Mouse (Mus musculus) neural tube, embryonic 15.5 days (tissue): Measurements from ENCODE around the gene Egf. TPM values are rescaled to one million over a fixed set of nuclear protein-coding genes. Genes with fewer than 3 reads are reported as not detected.

Experiments used
- ATAC-seq: fragments of 200-750 bp; cut with Nextera tagmentation; 2 replicates; pipeline ENCODE4 v1.8.0; 2017; ENCODE audit warnings: mild to moderate bottlenecking, moderate TSS enrichment, moderate library complexity; ENCODE audit not compliant: low FRiP score
- H3K27ac ChIP-seq: fragments of 300-500 bp; sonication (generic); replicated peaks from 2 replicates; pipeline ENCODE4 v1.5.1; 2015; ENCODE audit warnings: mild to moderate bottlenecking, inconsistent platforms
- H3K27me3 ChIP-seq: fragments of 300-500 bp; sonication (generic); replicated peaks from 2 replicates; pipeline ENCODE4 v1.6.1; 2015; ENCODE audit warnings: inconsistent platforms
- H3K36me3 ChIP-seq: fragments of 300-500 bp; sonication (generic); 2 replicates; pipeline ENCODE4 v1.6.1; 2015; ENCODE audit warnings: inconsistent platforms
- H3K4me1 ChIP-seq: fragments of 300-500 bp; sonication (generic); 2 replicates; pipeline ENCODE4 v1.6.1; 2015; ENCODE audit warnings: inconsistent platforms
- H3K4me2 ChIP-seq: fragments of 300-500 bp; sonication (generic); 2 replicates; pipeline ENCODE4 v1.6.1; 2015; ENCODE audit warnings: inconsistent platforms, mild to moderate bottlenecking, moderate library complexity
- H3K4me3 ChIP-seq: fragments of 300-500 bp; sonication (generic); replicated peaks from 2 replicates; pipeline ENCODE4 v1.5.1; 2015; ENCODE audit warnings: mild to moderate bottlenecking, inconsistent platforms
- H3K9ac ChIP-seq: fragments of 300-500 bp; sonication (generic); replicated peaks from 2 replicates; pipeline ENCODE4 v1.6.1; 2015; ENCODE audit warnings: mild to moderate bottlenecking, inconsistent platforms
- H3K9me3 ChIP-seq: fragments of 300-500 bp; sonication (generic); replicated peaks from 2 replicates; pipeline ENCODE4 v1.6.1; 2016; ENCODE audit warnings: inconsistent platforms
- WGBS: fragments of 180-500 bp; shearing (Covaris S2); methylation state at CpG from one replicate; pipeline ENCODE4 v1.1.7; 2015; ENCODE audit warnings: mixed read lengths; 5-methylcytosine and 5-hydroxymethylcytosine counted together
- polyA plus RNA-seq: library from polyadenylated mRNA; unstranded; fragments of >200 nt; fragmentation: Nextera tagmentation; extraction: Ambion mirVana; gene quantifications from 2 replicates; pipeline ENCODE4 v1.2.1, GENCODE M21; 2015

Gene Egf
- polyA plus RNA-seq, 1 experiment from 2014 or later = 1.6 TPM

DNA sequence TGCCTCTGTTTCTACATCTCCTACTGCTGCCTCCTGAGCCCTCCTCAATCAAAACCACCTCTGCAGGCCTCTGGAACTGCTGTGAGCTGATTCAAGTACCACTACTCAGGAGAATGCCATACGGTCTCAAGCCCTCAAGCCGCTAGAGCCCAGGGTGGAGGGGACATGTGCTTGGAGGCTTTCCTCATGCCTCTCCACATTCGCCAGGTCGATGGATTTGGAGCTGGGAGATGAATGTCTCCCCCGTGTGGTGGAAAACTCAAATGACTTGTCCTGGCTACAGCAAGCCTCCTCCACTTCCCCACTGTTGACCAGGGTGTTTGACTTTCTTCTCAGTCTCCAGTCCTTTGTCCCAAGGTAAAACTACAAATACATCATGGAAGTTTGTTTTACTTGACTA lies 47.0 kb downstream of the Egf start:
- no peak overlapping the region for H3K27ac ChIP-seq
- WGBS = 32% methylated on average over 5 of the region's 5 CpGs
- H3K9ac ChIP-seq = no peak overlapping the region
- 0 out of 2 replicates have a peak, but pooled peaks cover under 1% of the 10 kb centered on the region for H3K36me3 ChIP-seq
- H3K4me2 ChIP-seq = no peak overlapping the region
- ATAC-seq = no peak
- H3K4me1 ChIP-seq = no peaks in the 10 kb centered on the region
- H3K9me3 ChIP-seq = no peaks in the 10 kb centered on the region
- no peaks in the 10 kb centered on the region for H3K27me3 ChIP-seq
- H3K4me3 ChIP-seq = no peak overlapping the region

DNA sequence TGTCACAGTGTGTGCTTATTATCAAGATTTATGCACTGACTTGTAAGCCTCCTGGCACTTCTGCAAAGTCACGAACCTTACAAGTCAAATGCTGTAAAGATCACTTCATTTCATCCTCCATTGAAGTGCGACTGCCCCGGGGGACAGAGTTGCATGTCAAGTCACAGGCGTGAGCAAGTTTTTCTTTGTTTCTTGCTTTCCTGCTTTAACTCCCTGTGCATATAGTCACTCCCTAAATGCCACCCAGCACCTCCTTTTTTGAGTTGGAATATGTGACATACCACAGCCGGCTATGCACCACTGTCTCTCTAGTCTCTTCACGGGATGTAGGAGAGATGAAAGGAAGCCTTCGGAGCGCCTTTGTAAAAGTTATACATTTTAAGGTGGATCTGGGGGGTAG lies 56.2 kb downstream of the Egf start:
- H3K9me3 ChIP-seq = no peaks in the 10 kb centered on the region
- no peak overlapping the region for H3K27ac ChIP-seq
- WGBS = 81% methylated on average over 8 of the region's 8 CpGs
- H3K36me3 ChIP-seq = 0 out of 2 replicates have a peak, but pooled peaks cover 3% of the 10 kb centered on the region
- H3K9ac ChIP-seq = no peak overlapping the region
- H3K4me3 ChIP-seq = no peak overlapping the region
- H3K4me2 ChIP-seq = no peak overlapping the region
- no peaks in the 10 kb centered on the region for H3K27me3 ChIP-seq
- no peak for ATAC-seq
- no peaks in the 10 kb centered on the region for H3K4me1 ChIP-seq

DNA sequence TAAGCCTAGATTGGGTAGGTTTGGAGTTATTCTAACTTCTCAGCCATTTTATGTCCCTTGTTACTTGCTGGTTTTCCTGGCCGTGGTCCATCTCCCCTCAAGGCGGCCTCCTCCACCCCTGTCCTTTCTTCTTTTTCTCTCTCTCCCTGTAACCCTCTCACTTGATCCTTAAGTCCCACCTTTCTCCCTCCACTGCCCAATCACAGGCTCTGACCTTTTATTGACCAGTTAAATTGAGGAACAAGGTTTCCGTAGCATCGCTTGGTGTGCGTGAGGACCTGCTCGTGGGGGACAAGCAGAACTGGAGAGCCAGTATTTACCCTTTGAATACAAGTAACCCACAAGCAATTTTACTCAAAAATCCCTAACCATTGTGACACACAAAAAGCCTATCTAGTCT lies 56.8 kb downstream of the Egf start:
- H3K27ac ChIP-seq = no peak overlapping the region
- H3K4me2 ChIP-seq = no peak overlapping the region
- H3K36me3 ChIP-seq = 0 out of 2 replicates have a peak, but pooled peaks cover 3% of the 10 kb centered on the region
- H3K27me3 ChIP-seq = no peaks in the 10 kb centered on the region
- no peaks in the 10 kb centered on the region for H3K4me1 ChIP-seq
- H3K9ac ChIP-seq = no peak overlapping the region
- H3K9me3 ChIP-seq = no peaks in the 10 kb centered on the region
- no peak for ATAC-seq
- 78% methylated on average over 6 of the region's 6 CpGs for WGBS
- H3K4me3 ChIP-seq = no peak overlapping the region

DNA sequence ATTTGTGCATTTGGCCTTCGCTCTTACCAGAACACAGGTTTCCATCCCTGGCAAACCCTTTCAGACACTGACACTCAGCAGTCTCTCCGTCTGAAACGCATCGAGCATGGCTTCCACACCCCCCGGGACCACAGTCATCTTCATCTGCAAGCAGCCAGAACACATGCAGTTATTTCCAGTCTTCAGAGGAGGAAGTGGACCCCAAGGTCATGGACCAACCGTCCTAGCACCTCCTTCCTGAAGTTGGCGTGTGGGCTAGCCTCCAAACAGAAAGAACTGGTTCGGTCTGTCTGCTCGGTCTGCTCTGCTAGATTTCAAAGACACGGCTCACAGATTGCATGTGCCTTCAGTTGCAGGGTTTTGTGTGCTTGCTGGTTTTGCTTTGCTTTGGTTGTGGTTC lies 57.4 kb downstream of the Egf start:
- Histone ChIP-seq H3K9ac (no peak overlapping the region), H3K27ac (no peak overlapping the region), H3K9me3 (no peaks in the 10 kb centered on the region), H3K4me3 (no peak overlapping the region), H3K4me2 (no peak overlapping the region), H3K4me1 (no peaks in the 10 kb centered on the region), H3K36me3 (no peaks in the 10 kb centered on the region), H3K27me3 (no peaks in the 10 kb centered on the region)
- 86% methylated on average over 10 of the region's 10 CpGs for WGBS
- ATAC-seq = no peak

DNA sequence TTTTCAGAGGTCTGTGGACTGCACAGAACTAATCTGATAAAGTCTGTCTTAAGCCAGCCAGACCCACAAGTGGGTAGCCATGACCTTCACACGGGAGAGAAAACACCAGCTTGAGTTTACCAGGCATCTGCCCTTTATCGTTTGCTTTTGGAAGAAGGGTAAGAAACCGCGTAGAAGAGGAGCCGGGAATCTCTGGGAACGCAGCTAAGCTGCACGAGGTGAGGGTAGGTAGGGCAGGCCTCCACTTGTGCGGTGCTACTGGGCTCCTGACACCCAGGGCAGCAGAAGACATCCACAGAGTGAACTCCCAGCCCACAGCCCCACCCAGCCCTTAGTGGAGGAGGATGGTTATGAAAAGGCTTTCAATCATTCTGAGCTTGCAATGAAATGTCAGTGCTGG lies 59.2 kb downstream of the Egf start:
- Histone ChIP-seq H3K27me3 (no peaks in the 10 kb centered on the region), H3K4me3 (no peak overlapping the region), H3K27ac (no peak overlapping the region), H3K9ac (no peak overlapping the region), H3K4me1 (no peaks in the 10 kb centered on the region), H3K4me2 (no peak overlapping the region), H3K9me3 (no peaks in the 10 kb centered on the region), H3K36me3 (no peaks in the 10 kb centered on the region)
- ATAC-seq = no peak
- 91% methylated on average over 8 of the region's 8 CpGs for WGBS

DNA sequence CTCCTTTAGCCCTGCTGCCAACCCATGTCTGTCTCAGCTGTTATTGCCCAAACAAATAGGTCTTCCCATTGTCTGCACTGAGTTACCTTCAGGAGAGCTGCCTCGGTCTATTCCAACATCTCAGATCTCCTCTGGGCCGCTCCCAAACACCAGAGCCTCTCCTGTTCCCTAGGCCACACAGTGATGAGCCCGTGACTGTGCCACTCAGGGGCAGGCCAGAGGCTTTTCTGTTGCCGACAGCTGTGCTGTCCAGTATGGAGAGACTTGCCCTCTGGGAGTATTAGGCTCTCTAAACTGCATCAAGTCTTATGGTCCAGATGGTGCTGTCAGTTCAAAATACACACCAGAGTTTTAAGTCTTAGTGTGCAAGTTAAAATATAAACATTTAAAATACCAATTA lies 61.5 kb downstream of the Egf start:
- Histone ChIP-seq H3K9me3 (no peaks in the 10 kb centered on the region), H3K27me3 (no peaks in the 10 kb centered on the region), H3K4me1 (no peaks in the 10 kb centered on the region), H3K27ac (no peak overlapping the region), H3K36me3 (no peaks in the 10 kb centered on the region), H3K9ac (no peak overlapping the region), H3K4me2 (no peak overlapping the region), H3K4me3 (no peak overlapping the region)
- ATAC-seq = no peak
- 69% methylated on average over 4 of the region's 4 CpGs for WGBS

DNA sequence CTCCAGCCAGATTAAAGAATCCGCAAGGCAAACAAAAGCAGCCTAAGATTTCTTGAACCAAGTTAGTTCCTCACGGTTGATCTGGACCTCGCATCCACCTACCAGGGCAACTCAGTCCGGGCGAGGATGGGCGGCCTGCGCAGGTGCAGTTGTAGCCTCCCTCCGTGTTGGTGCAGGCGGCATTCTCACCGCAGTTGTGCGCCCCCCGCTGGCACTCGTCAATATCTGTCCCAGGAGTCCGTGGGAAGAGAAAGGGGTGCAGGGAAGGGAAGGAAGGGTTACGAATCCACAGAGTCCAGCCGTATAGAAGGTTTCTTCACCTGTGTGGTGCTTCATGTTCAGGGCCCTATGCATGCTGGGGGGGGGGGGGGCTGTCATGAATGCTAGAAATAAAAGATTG lies 62.3 kb downstream of the Egf start:
- Histone ChIP-seq H3K4me3 (no peak overlapping the region), H3K9me3 (no peaks in the 10 kb centered on the region), H3K4me1 (no peaks in the 10 kb centered on the region), H3K27ac (no peak overlapping the region), H3K9ac (no peak overlapping the region), H3K4me2 (no peak overlapping the region), H3K36me3 (no peaks in the 10 kb centered on the region), H3K27me3 (no peaks in the 10 kb centered on the region)
- 59% methylated on average over 16 of the region's 16 CpGs for WGBS
- ATAC-seq = no peak

DNA sequence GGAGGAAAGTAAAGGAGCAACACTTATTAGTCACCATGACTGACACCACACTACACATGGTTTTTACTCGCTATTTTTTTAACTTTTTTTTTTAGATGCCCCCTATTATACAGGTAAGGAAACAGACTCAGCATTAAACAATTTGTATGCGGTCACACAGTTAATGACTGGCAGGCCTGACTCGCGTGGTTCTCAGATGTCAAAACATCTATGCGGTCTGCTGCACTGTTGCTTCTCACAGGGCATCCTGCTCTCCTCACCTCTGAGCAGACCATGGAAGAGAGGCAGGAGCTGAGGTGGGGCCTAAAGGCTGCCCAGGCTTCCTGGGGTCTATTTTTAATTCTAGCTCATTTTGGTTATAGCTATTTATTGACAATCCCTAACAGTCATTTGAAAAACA lies 67.7 kb downstream of the Egf start:
- ATAC-seq = no peak
- no peak overlapping the region for H3K4me3 ChIP-seq
- H3K36me3 ChIP-seq = no peaks in the 10 kb centered on the region
- no peak overlapping the region for H3K27ac ChIP-seq
- H3K4me1 ChIP-seq = 0 out of 2 replicates have a peak, but pooled peaks cover 3% of the 10 kb centered on the region
- no peak overlapping the region for H3K4me2 ChIP-seq
- 73% methylated on average over 5 of the region's 5 CpGs for WGBS
- H3K9me3 ChIP-seq = no peaks in the 10 kb centered on the region
- no peaks in the 10 kb centered on the region for H3K27me3 ChIP-seq
- no peak overlapping the region for H3K9ac ChIP-seq

DNA sequence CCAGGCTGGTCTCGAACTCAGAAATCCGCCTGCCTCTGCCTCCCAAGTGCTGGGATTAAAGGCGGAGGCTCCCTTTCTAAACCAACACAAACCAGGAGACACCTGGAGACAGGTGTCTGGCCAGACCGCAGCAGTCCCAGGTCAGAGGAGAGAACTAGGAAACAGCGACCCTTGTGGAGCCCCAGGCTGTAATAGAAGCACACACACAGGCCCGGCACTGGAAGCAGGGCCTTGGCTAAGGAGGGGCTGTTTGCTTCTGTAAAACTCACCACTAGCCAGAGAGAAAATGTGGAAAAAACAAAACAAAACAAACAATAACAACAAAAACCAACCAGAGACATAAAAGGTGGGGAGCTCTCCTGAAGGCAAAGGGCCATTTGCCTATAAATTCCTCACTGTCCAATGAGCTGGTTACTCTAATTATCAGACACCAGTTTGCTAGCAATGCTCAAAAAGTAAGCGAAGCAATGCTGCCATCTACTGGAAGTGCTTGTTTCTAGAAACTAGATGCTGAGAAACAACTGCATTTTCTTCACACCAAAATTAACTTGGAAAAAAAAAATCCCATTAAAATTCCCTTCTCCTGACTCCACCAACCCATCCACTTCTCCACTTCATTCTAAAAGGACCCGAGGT lies 68.3 kb downstream of the Egf start:
- ATAC-seq = peak; percentile 75; the same call in 1 of the 2 replicates
- Histone ChIP-seq H3K4me1 (0 out of 2 replicates have a peak, but pooled peaks cover 3% of the 10 kb centered on the region), H3K9ac (no peak overlapping the region), H3K9me3 (no peaks in the 10 kb centered on the region), H3K4me3 (no peak overlapping the region), H3K4me2 (no peak overlapping the region), H3K27ac (no peak overlapping the region), H3K27me3 (no peaks in the 10 kb centered on the region), H3K36me3 (no peaks in the 10 kb centered on the region)
- 50% methylated on average over 8 of the region's 8 CpGs for WGBS

DNA sequence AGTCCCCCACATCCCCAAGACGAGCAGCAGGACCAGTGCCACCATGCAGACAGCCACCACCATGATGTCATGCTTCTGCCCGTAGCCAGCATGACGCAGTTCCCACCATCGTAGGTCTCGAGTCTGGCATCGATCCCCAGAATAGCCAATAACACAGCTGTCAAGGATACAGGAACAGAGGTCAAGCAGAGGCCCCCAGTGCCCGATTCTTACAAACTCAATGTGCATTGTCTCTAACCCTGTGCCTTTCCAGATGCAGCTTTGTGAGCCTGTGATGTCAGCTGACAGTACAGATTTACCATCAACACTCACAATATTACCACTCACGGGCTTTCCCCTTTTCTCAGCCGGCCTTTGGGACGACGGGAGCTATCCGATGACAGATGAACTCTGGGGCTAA lies 68.9 kb downstream of the Egf start:
- Histone ChIP-seq H3K36me3 (no peaks in the 10 kb centered on the region), H3K9ac (no peak overlapping the region), H3K27ac (no peak overlapping the region), H3K27me3 (no peaks in the 10 kb centered on the region), H3K9me3 (no peaks in the 10 kb centered on the region), H3K4me1 (0 out of 2 replicates have a peak, but pooled peaks cover 3% of the 10 kb centered on the region), H3K4me2 (no peak overlapping the region), H3K4me3 (no peak overlapping the region)
- no peak for ATAC-seq
- WGBS = 81% methylated on average over 12 of the region's 12 CpGs

DNA sequence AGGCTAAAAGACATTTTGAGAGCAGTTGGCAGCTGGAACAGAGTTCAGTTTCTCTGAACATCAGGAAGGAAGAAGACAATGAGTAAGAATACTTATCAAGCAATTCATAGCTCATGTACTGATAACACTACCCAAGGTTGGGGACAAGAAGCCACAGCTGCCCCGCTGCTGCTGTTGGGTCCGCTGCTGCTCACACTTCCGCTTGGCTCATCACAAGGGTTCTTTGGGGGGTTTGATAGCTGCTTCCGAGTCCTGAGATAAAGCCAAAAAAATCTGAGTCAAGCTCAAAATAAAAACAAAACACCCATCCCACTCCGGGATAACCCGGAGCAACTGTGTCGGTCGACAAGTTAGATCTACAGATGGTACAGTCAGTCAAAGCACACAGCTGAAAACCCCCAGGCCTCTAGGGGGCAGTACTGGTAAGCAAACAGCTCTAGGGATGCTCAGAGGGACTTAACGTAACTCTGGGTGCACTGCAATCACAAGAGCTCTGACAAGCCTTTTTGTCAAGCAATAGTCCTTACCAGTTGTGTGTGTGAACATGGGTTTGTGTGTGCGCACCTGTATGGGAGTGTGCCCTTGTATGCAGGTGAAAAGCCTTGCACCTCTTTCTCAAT lies 71.9 kb downstream of the Egf start:
- 92% methylated on average over 10 of the region's 10 CpGs for WGBS
- ATAC-seq = no peak

DNA sequence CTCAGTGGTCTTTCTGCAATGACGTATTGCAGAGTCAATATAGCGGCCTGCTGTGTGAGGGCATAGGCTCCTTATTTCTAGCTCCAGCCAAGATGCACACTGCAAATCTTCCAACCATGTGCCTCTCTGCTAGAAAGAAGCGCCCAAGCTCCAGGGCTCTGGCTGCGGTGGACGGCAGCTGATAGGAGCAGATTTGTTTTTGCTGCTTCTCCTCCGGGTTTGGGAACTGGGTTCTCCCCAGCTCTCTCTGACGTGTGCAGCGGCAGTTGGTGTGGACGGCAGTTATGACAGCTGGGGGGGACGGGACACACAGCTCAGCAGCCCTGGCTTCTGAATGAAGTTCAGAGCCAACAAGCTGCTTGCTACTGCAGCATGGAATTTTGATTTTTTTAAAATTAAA lies 72.7 kb downstream of the Egf start:
- H3K4me1 ChIP-seq = 0 out of 2 replicates have a peak, but pooled peaks cover 3% of the 10 kb centered on the region
- ATAC-seq = no peak
- no peak overlapping the region for H3K4me2 ChIP-seq
- no peak overlapping the region for H3K4me3 ChIP-seq
- H3K9me3 ChIP-seq = no peaks in the 10 kb centered on the region
- 82% methylated on average over 10 of the region's 10 CpGs for WGBS
- no peak overlapping the region for H3K27ac ChIP-seq
- H3K36me3 ChIP-seq = no peaks in the 10 kb centered on the region
- H3K9ac ChIP-seq = no peak overlapping the region
- no peaks in the 10 kb centered on the region for H3K27me3 ChIP-seq

More for the DNA sequence above, 71.9 kb downstream of the Egf start:
- no peak overlapping the region for H3K9ac ChIP-seq
- H3K27ac ChIP-seq = no peak overlapping the region
- H3K27me3 ChIP-seq = no peaks in the 10 kb centered on the region
- 0 out of 2 replicates have a peak, but pooled peaks cover 3% of the 10 kb centered on the region for H3K4me1 ChIP-seq
- no peak overlapping the region for H3K4me3 ChIP-seq
- no peak overlapping the region for H3K4me2 ChIP-seq
- no peaks in the 10 kb centered on the region for H3K36me3 ChIP-seq
- no peaks in the 10 kb centered on the region for H3K9me3 ChIP-seq
